Mouse (Mus musculus): Measurements from ENCODE around the gene Gm17509. TPM values are rescaled to one million over a fixed set of nuclear protein-coding genes. Genes with fewer than 3 reads are reported as not detected.

Gene Gm17509
- 0.74 and 1.3 TPM in 2 replicates for total RNA-seq (2017)

- ATAC-seq (replicated peaks in 1 of 2; ENCODE audit: insufficient read depth in 1 of 2, low FRiP score in 2 of 2, low TSS enrichment in 1 of 2, low read depth in 1 of 2, poor library complexity in 2 of 2, severe bottlenecking in 2 of 2), result peak; percentile 56 to 66
Observed at GRCm38 (mm10) chr13:117220501-117221321, at the start of gene Gm17509. TSS of gene Gm17509 (minus strand) at chr13:117221075.

- ATAC-seq (replicated peaks in 1 of 2; ENCODE audit: insufficient read depth in 1 of 2, low FRiP score in 2 of 2, low TSS enrichment in 1 of 2, low read depth in 1 of 2, poor library complexity in 2 of 2, severe bottlenecking in 2 of 2), result no peak
Observed at GRCm38 (mm10) chr13:117267963-117268362, 47.1 kb upstream of the Gm17509 start.

GRCm38 (mm10) chr13:117266156-117266555 is 45.3 kb upstream of the Gm17509 start:
- ATAC-seq (replicated peaks in 1 of 2; ENCODE audit: insufficient read depth in 1 of 2, low FRiP score in 2 of 2, low TSS enrichment in 1 of 2, low read depth in 1 of 2, poor library complexity in 2 of 2, severe bottlenecking in 2 of 2), result no peak

GRCm38 (mm10) chr13:117260704-117261103 is 39.8 kb upstream of the Gm17509 start:
- peak; percentile 75 to 79 for ATAC-seq (replicated peaks in 1 of 2; ENCODE audit: insufficient read depth in 1 of 2, low FRiP score in 2 of 2, low TSS enrichment in 1 of 2, low read depth in 1 of 2, poor library complexity in 2 of 2, severe bottlenecking in 2 of 2)

- ATAC-seq (replicated peaks in 1 of 2; ENCODE audit: insufficient read depth in 1 of 2, low FRiP score in 2 of 2, low TSS enrichment in 1 of 2, low read depth in 1 of 2, poor library complexity in 2 of 2, severe bottlenecking in 2 of 2), result peak in 1 of 2 experiments; percentile 7; a peak in 1 of 4 replicates
Observed at GRCm38 (mm10) chr13:117242621-117243020, 21.7 kb upstream of the Gm17509 start.

GRCm38 (mm10) chr13:117242063-117242462 is 21.2 kb upstream of the Gm17509 start:
- ATAC-seq (replicated peaks in 1 of 2; ENCODE audit: insufficient read depth in 1 of 2, low FRiP score in 2 of 2, low TSS enrichment in 1 of 2, low read depth in 1 of 2, poor library complexity in 2 of 2, severe bottlenecking in 2 of 2), result peak; percentile 88 to 94

GRCm38 (mm10) chr13:117237111-117237510 is 16.2 kb upstream of the Gm17509 start:
- peak; percentile 65 for ATAC-seq (replicated peaks in 1 of 2; ENCODE audit: insufficient read depth in 1 of 2, low FRiP score in 2 of 2, low TSS enrichment in 1 of 2, low read depth in 1 of 2, poor library complexity in 2 of 2, severe bottlenecking in 2 of 2)

GRCm38 (mm10) chr13:117235530-117236212 is 14.8 kb upstream of the Gm17509 start:
- peak; percentile 92 to 95 for ATAC-seq (replicated peaks in 1 of 2; ENCODE audit: insufficient read depth in 1 of 2, low FRiP score in 2 of 2, low TSS enrichment in 1 of 2, low read depth in 1 of 2, poor library complexity in 2 of 2, severe bottlenecking in 2 of 2)

GRCm38 (mm10) chr13:117234486-117234885 is 13.6 kb upstream of the Gm17509 start:
- ATAC-seq (replicated peaks in 1 of 2; ENCODE audit: insufficient read depth in 1 of 2, low FRiP score in 2 of 2, low TSS enrichment in 1 of 2, low read depth in 1 of 2, poor library complexity in 2 of 2, severe bottlenecking in 2 of 2), result no peak

GRCm38 (mm10) chr13:117233808-117234207 is 12.9 kb upstream of the Gm17509 start:
- ATAC-seq (replicated peaks in 1 of 2; ENCODE audit: insufficient read depth in 1 of 2, low FRiP score in 2 of 2, low TSS enrichment in 1 of 2, low read depth in 1 of 2, poor library complexity in 2 of 2, severe bottlenecking in 2 of 2), result no peak

- ATAC-seq (replicated peaks in 1 of 2; ENCODE audit: insufficient read depth in 1 of 2, low FRiP score in 2 of 2, low TSS enrichment in 1 of 2, low read depth in 1 of 2, poor library complexity in 2 of 2, severe bottlenecking in 2 of 2), result no peak
Observed at GRCm38 (mm10) chr13:117230371-117231110, 9.7 kb upstream of the Gm17509 start.

GRCm38 (mm10) chr13:117225561-117225960 is 4.7 kb upstream of the Gm17509 start:
- ATAC-seq (replicated peaks in 1 of 2; ENCODE audit: insufficient read depth in 1 of 2, low FRiP score in 2 of 2, low TSS enrichment in 1 of 2, low read depth in 1 of 2, poor library complexity in 2 of 2, severe bottlenecking in 2 of 2), result peak; percentile 25 to 34; a peak in 1 of 4 replicates

- no peak for ATAC-seq (replicated peaks in 1 of 2; ENCODE audit: insufficient read depth in 1 of 2, low FRiP score in 2 of 2, low TSS enrichment in 1 of 2, low read depth in 1 of 2, poor library complexity in 2 of 2, severe bottlenecking in 2 of 2)
Observed at GRCm38 (mm10) chr13:117224901-117225300, 4.0 kb upstream of the Gm17509 start.

- ATAC-seq (replicated peaks in 1 of 2; ENCODE audit: insufficient read depth in 1 of 2, low FRiP score in 2 of 2, low TSS enrichment in 1 of 2, low read depth in 1 of 2, poor library complexity in 2 of 2, severe bottlenecking in 2 of 2), result peak; percentile 36 to 46; a peak in 2 of 4 replicates
Observed at GRCm38 (mm10) chr13:117223125-117223524, 2.2 kb upstream of the Gm17509 start.

- ATAC-seq (replicated peaks in 1 of 2; ENCODE audit: insufficient read depth in 1 of 2, low FRiP score in 2 of 2, low TSS enrichment in 1 of 2, low read depth in 1 of 2, poor library complexity in 2 of 2, severe bottlenecking in 2 of 2), result no peak
Observed at GRCm38 (mm10) chr13:117219871-117220500, 889 bp downstream of the Gm17509 start.

GRCm38 (mm10) chr13:117218092-117218491 is 2.8 kb downstream of the Gm17509 start:
- ATAC-seq (replicated peaks in 1 of 2; ENCODE audit: insufficient read depth in 1 of 2, low FRiP score in 2 of 2, low TSS enrichment in 1 of 2, low read depth in 1 of 2, poor library complexity in 2 of 2, severe bottlenecking in 2 of 2), result no peak

GRCm38 (mm10) chr13:117217621-117218020 is 3.3 kb downstream of the Gm17509 start:
- ATAC-seq (replicated peaks in 1 of 2; ENCODE audit: insufficient read depth in 1 of 2, low FRiP score in 2 of 2, low TSS enrichment in 1 of 2, low read depth in 1 of 2, poor library complexity in 2 of 2, severe bottlenecking in 2 of 2), result peak; percentile 4 to 18; a peak in 1 of 4 replicates

Measured in hematopoietic stem cell, adult 5-6 weeks (primary cell).